Mouse (Mus musculus): ENCODE data around the gene Ppargc1a. TPM values are rescaled to one million over a fixed set of nuclear protein-coding genes. Genes with fewer than 3 reads are reported as not detected.

Gene Ppargc1a
- total and polyA plus RNA-seq, 3 experiments: 0.22 TPM; not detected in 2

- TF ChIP-seq GATA2 (IDR thresholded peaks at IDR 0.05; ENCODE audit: borderline replicate concordance, low read depth, low read length) (no peak), POLR2AphosphoS5 (IDR thresholded peaks at IDR 0.05; ENCODE audit: insufficient replicate concordance, low read depth, low read length) (no peak), GATA1 (IDR thresholded peaks at IDR 0.05; ENCODE audit: borderline replicate concordance, low read length) (no peak), TAL1 (conservative IDR thresholded peaks at IDR 0.05; ENCODE audit: low read depth, low read length) (no peak), CTCF (IDR thresholded peaks at IDR 0.05; ENCODE audit: low read depth, low read length) (no peak)
- Histone ChIP-seq H3K9me3 (replicated peaks) (peaks cover 3% of the 10 kb centered on the region; the same call in 1 of the 2 replicates), H3K36me3 (replicated peaks) (no peaks in the 10 kb centered on the region), H3K4me1 (ENCODE audit: insufficient read depth, low read depth, low read length) (no peaks in the 10 kb centered on the region), H3K4me3 (ENCODE audit: low read depth, low read length) (no peak overlapping the region), H3K27me3 (ENCODE audit: insufficient read depth, low read length) (no peaks in the 10 kb centered on the region)
- DNase-seq (ENCODE audit: low spot score) (no peak), ATAC-seq (ENCODE audit: extremely low read depth, insufficient number of reproducible peaks, low FRiP score, poor library complexity, severe bottlenecking) (no peak)
Measured at GRCm38 (mm10) chr5:51565038-51565437, 2.5 kb downstream of the Ppargc1a start.

- no peaks in the 10 kb centered on the region for H3K27me3 ChIP-seq (ENCODE audit: insufficient read depth, low read length)
- no peak for ATAC-seq (ENCODE audit: extremely low read depth, insufficient number of reproducible peaks, low FRiP score, poor library complexity, severe bottlenecking)
- no peaks in the 10 kb centered on the region for H3K4me1 ChIP-seq (ENCODE audit: insufficient read depth, low read depth, low read length)
- H3K4me3 ChIP-seq (ENCODE audit: low read depth, low read length): no peak overlapping the region
- DNase-seq (ENCODE audit: low spot score): no peak
- TF ChIP-seq CTCF (IDR thresholded peaks at IDR 0.05; ENCODE audit: low read depth, low read length) (no peak), GATA2 (IDR thresholded peaks at IDR 0.05; ENCODE audit: borderline replicate concordance, low read depth, low read length) (no peak), TAL1 (conservative IDR thresholded peaks at IDR 0.05; ENCODE audit: low read depth, low read length) (no peak), POLR2AphosphoS5 (IDR thresholded peaks at IDR 0.05; ENCODE audit: insufficient replicate concordance, low read depth, low read length) (no peak), GATA1 (IDR thresholded peaks at IDR 0.05; ENCODE audit: borderline replicate concordance, low read length) (no peak)
- peaks cover 3% of the 10 kb centered on the region; the same call in 1 of the 2 replicates for H3K9me3 ChIP-seq (replicated peaks)
- H3K36me3 ChIP-seq (replicated peaks): no peaks in the 10 kb centered on the region
Measured at GRCm38 (mm10) chr5:51563574-51563973, 4.0 kb downstream of the Ppargc1a start.

GRCm38 (mm10) chr5:51557607-51558278, 9.8 kb downstream of the Ppargc1a start:
- ATAC-seq (ENCODE audit: extremely low read depth, insufficient number of reproducible peaks, low FRiP score, poor library complexity, severe bottlenecking): no peak
- TF ChIP-seq CTCF (IDR thresholded peaks at IDR 0.05; ENCODE audit: low read depth, low read length) (no peak), TAL1 (conservative IDR thresholded peaks at IDR 0.05; ENCODE audit: low read depth, low read length) (no peak), POLR2AphosphoS5 (IDR thresholded peaks at IDR 0.05; ENCODE audit: insufficient replicate concordance, low read depth, low read length) (no peak), GATA2 (IDR thresholded peaks at IDR 0.05; ENCODE audit: borderline replicate concordance, low read depth, low read length) (no peak), GATA1 (IDR thresholded peaks at IDR 0.05; ENCODE audit: borderline replicate concordance, low read length) (no peak)
- Histone ChIP-seq H3K36me3 (replicated peaks) (no peaks in the 10 kb centered on the region), H3K9me3 (replicated peaks) (peaks cover 6% of the 10 kb centered on the region), H3K4me1 (ENCODE audit: insufficient read depth, low read depth, low read length) (no peaks in the 10 kb centered on the region), H3K27me3 (ENCODE audit: insufficient read depth, low read length) (no peaks in the 10 kb centered on the region), H3K4me3 (ENCODE audit: low read depth, low read length) (no peak overlapping the region)
- DNase-seq (ENCODE audit: low spot score): no peak

- Histone ChIP-seq H3K4me1 (ENCODE audit: insufficient read depth, low read depth, low read length) (no peaks in the 10 kb centered on the region), H3K4me3 (ENCODE audit: low read depth, low read length) (no peak overlapping the region), H3K9me3 (replicated peaks) (peaks cover 9% of the 10 kb centered on the region), H3K36me3 (replicated peaks) (no peaks in the 10 kb centered on the region), H3K27me3 (ENCODE audit: insufficient read depth, low read length) (no peaks in the 10 kb centered on the region)
- ATAC-seq (ENCODE audit: extremely low read depth, insufficient number of reproducible peaks, low FRiP score, poor library complexity, severe bottlenecking): no peak
- no peak for DNase-seq (ENCODE audit: low spot score)
- TF ChIP-seq CTCF (IDR thresholded peaks at IDR 0.05; ENCODE audit: low read depth, low read length): no peak
Measured at GRCm38 (mm10) chr5:51553671-51554070, 13.9 kb downstream of the Ppargc1a start.

GRCm38 (mm10) chr5:51553251-51553650, 14.3 kb downstream of the Ppargc1a start:
- DNase-seq (ENCODE audit: low spot score) (no peak), ATAC-seq (ENCODE audit: extremely low read depth, insufficient number of reproducible peaks, low FRiP score, poor library complexity, severe bottlenecking) (no peak)
- TF ChIP-seq CTCF (IDR thresholded peaks at IDR 0.05; ENCODE audit: low read depth, low read length): no peak
- TF ChIP-seq POLR2AphosphoS5 (IDR thresholded peaks at IDR 0.05; ENCODE audit: insufficient replicate concordance, low read depth, low read length): no peak
- no peak for TF ChIP-seq GATA2 (IDR thresholded peaks at IDR 0.05; ENCODE audit: borderline replicate concordance, low read depth, low read length)
- no peak for TF ChIP-seq GATA1 (IDR thresholded peaks at IDR 0.05; ENCODE audit: borderline replicate concordance, low read length)
- TF ChIP-seq TAL1 (conservative IDR thresholded peaks at IDR 0.05; ENCODE audit: low read depth, low read length): no peak
- Histone ChIP-seq H3K4me1 (ENCODE audit: insufficient read depth, low read depth, low read length) (no peaks in the 10 kb centered on the region), H3K27me3 (ENCODE audit: insufficient read depth, low read length) (no peaks in the 10 kb centered on the region), H3K36me3 (replicated peaks) (no peaks in the 10 kb centered on the region), H3K9me3 (replicated peaks) (peaks cover 13% of the 10 kb centered on the region), H3K4me3 (ENCODE audit: low read depth, low read length) (no peak overlapping the region)

- TF ChIP-seq GATA1 (IDR thresholded peaks at IDR 0.05; ENCODE audit: borderline replicate concordance, low read length) (no peak), CTCF (IDR thresholded peaks at IDR 0.05; ENCODE audit: low read depth, low read length) (no peak), TAL1 (conservative IDR thresholded peaks at IDR 0.05; ENCODE audit: low read depth, low read length) (no peak), POLR2AphosphoS5 (IDR thresholded peaks at IDR 0.05; ENCODE audit: insufficient replicate concordance, low read depth, low read length) (no peak), GATA2 (IDR thresholded peaks at IDR 0.05; ENCODE audit: borderline replicate concordance, low read depth, low read length) (no peak)
- Histone ChIP-seq H3K36me3 (replicated peaks) (no peaks in the 10 kb centered on the region), H3K9me3 (replicated peaks) (peaks cover 14% of the 10 kb centered on the region), H3K4me3 (ENCODE audit: low read depth, low read length) (no peak overlapping the region), H3K27me3 (ENCODE audit: insufficient read depth, low read length) (no peaks in the 10 kb centered on the region), H3K4me1 (ENCODE audit: insufficient read depth, low read depth, low read length) (no peaks in the 10 kb centered on the region)
- ATAC-seq (ENCODE audit: extremely low read depth, insufficient number of reproducible peaks, low FRiP score, poor library complexity, severe bottlenecking) (no peak), DNase-seq (ENCODE audit: low spot score) (no peak)
Measured at GRCm38 (mm10) chr5:51552483-51553091, 14.9 kb downstream of the Ppargc1a start.

Data from G1E (cell line).